Mouse (Mus musculus) c-Kit-positive CD71-positive TER-119-negative erythroid progenitor cells, embryonic 14.5 days (primary cell): ENCODE data around the gene Tsnaxip1.
A peak's percentile ranks its signal among the peaks of the same experiment; 100 is the strongest.

Experiments used
- DNase-seq: peaks from one replicate; pipeline ENCODE4 v3.0.0-alpha.2; 2013; ENCODE audit warnings: low read depth

Gene Tsnaxip1

GRCm38 (mm10) chr8:105866364-105867029 lies 39.0 kb downstream of the Tsnaxip1 start:
- no peak for DNase-seq

GRCm38 (mm10) chr8:105874301-105874700 lies 46.8 kb downstream of the Tsnaxip1 start:
- DNase-seq, result no peak

DNA sequence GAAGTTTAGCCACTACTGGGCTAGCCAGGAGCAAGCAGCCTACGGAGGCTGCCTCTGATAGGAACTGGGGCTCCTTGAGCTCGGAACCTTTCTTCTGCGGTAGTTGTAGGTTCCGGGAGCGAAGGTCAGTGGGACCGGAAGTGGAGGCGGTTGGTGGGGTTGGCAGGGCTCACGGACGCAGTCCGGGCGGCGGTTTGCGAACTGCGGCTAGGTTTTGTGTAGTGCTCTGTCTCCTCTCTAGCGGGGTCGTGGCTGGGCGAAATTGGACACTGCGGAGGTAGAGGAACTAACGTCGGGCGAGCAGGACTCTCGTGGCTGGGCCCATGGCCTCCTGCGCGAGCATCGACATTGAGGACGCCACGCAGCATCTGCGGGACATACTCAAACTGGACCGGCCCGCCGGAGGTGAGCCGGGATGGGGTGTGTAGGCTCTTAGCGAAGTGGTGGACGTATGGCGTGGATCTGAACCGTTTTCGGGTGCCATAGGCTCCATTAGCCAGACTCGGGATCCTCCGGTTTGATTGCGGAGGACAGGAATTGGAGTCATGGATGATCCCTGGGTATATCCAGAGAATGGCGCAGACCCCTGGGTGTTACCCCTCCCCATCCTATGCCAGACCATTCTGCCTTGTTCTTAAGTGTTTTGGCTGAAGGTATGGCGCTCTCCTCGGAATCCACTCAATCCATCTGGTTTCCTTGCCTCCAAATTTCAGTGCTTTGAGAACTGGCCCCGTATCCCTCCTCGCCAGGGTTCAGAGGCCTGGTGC lies 53.4 kb downstream of the Tsnaxip1 start, which contains the start of gene Edc4:
TSS of gene Edc4 (plus strand) at position 128 of the 767 bp plus-strand sequence.
- DNase-seq, result peak; percentile 88

DNA sequence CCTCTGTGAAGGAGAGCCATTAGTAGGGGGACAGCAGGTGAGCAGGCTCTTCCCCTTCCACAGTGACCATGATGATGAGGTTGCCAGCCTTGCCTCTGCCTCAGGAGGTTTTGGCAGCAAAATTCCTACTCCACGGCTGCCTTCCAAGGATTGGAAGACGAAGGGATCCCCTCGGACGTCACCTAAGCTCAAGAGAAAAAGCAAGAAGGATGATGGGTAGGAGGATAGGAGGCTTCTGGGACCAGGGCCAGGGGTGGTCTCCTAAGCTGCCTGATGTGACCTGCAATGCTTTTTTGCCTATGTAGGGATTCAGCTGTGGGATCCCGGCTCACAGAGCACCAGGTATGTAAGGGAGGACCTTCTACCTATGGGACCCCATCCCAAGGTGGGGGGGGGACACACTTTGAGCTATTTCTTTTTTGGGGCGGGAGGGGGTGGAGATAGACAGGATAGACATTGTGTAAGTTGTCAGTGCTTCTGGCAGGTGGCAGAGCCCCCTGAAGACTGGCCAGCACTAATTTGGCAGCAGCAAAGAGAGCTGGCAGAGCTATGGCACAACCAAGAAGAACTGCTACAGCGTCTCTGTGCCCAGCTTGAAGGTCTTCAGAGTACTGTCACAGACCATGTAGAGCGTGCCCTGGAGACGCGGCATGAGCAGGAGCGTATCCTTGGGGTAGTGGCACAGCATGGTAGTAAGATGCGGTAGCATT lies 62.4 kb downstream of the Tsnaxip1 start:
- DNase-seq, result no peak

- no peak for DNase-seq
These were observed 63.3 kb downstream of the Tsnaxip1 start for GRCm38 (mm10) chr8:105890870-105891269.

DNA sequence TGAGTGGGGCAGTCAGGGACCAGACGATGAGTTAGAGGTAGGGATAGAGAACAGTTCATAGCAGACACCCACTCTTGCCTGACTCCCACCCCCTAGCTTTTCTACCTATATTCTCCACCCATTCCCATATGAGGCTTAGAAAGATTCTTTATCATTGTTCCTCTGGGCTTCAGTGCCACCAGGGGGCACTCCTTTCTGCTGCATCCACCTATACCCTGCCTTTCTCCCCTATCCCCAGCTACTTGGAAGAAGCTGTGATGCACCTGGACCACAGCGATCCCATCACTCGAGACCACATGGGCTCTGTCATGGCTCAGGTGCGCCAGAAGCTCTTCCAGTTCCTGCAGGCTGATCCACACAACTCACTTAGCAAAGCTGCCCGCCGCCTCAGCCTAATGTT lies 64.9 kb downstream of the Tsnaxip1 start:
- no peak for DNase-seq

DNA sequence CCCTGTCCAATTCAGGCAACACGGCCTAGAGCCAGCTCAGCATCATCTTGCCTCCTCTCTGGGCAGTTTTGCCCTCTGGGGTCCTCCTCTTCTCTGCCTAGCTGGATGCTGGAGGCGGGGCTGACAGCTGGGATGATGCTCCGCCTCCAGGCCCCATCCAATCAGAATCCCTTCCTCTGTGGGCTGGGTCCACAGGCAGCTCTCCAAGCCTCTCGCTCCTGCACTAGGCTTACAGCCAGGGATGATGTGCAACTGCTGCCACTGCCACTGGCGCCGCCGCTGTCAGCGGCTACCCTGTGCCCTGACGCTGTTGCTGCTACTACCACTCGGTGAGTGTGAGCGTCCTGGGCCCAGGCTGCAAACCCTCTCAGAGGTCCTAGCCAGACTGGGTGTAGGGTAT lies 65.8 kb downstream of the Tsnaxip1 start, which contains the start of gene Nrn1l:
TSS of gene Nrn1l (plus strand) at position 229 of the 400 bp plus-strand sequence.
- no peak for DNase-seq
